Mouse (Mus musculus) lung, embryonic 16.5 days (tissue): ENCODE results near the gene Trim17. TPM values are rescaled to one million over a fixed set of nuclear protein-coding genes. Genes with fewer than 3 reads are reported as not detected.

Experiments used
- ATAC-seq: fragments of 200-750 bp; cut with Nextera tagmentation; 2 replicates; pipeline ENCODE4 v1.8.0; 2017; ENCODE audit warnings: low read depth, mild to moderate bottlenecking, moderate library complexity
- H3K27ac ChIP-seq: fragments of 300-500 bp; sonication (generic); 2 replicates; pipeline ENCODE4 v1.5.1; 2014; ENCODE audit warnings: mild to moderate bottlenecking, control low read depth, low read length
- H3K27me3 ChIP-seq: fragments of 300-500 bp; sonication (generic); 2 replicates; pipeline ENCODE4 v1.6.1; 2014; ENCODE audit warnings: low read depth, low read length, mixed read lengths; ENCODE audit not compliant: control insufficient read depth, insufficient read depth
- H3K36me3 ChIP-seq: fragments of 300-500 bp; sonication (generic); 2 replicates; pipeline ENCODE4 v1.6.1; 2014; ENCODE audit warnings: low read length; ENCODE audit not compliant: control insufficient read depth, insufficient read depth
- H3K4me1 ChIP-seq: fragments of 300-500 bp; sonication (generic); replicated peaks from 2 replicates; pipeline ENCODE4 v1.6.1; 2014; ENCODE audit warnings: low read length, mixed read lengths; ENCODE audit not compliant: control insufficient read depth, insufficient read depth
- H3K4me2 ChIP-seq: fragments of 300-500 bp; sonication (generic); 2 replicates; pipeline ENCODE4 v1.6.1; 2014; ENCODE audit warnings: low read depth, low read length, control low read depth
- H3K4me3 ChIP-seq: fragments of 300-500 bp; sonication (generic); 2 replicates; pipeline ENCODE4 v1.5.1; 2014; ENCODE audit warnings: mild to moderate bottlenecking, low read length, control low read depth
- H3K9ac ChIP-seq: fragments of 300-500 bp; sonication (generic); 2 replicates; pipeline ENCODE4 v1.6.1; 2014; ENCODE audit warnings: low read length, control low read depth
- H3K9me3 ChIP-seq: fragments of 300-500 bp; sonication (generic); 2 replicates; pipeline ENCODE4 v1.6.1; 2016; ENCODE audit warnings: low read length; ENCODE audit not compliant: control insufficient read depth
- WGBS: fragments of 180-500 bp; shearing (Covaris S2); extraction: QIAGEN DNeasy Blood & Tissue Kit; methylation state at CpG from one replicate; pipeline ENCODE4 v1.1.7; 2014; 5-methylcytosine and 5-hydroxymethylcytosine counted together
- polyA plus RNA-seq: library from polyadenylated mRNA; unstranded; fragments of >200 nt; fragmentation: Nextera tagmentation; extraction: Ambion mirVana; gene quantifications from 2 replicates; pipeline ENCODE4 v1.2.1, GENCODE M21; 2015

Gene Trim17
- polyA plus RNA-seq, 1 experiment from 2014 or later, result 0.41 TPM

DNA sequence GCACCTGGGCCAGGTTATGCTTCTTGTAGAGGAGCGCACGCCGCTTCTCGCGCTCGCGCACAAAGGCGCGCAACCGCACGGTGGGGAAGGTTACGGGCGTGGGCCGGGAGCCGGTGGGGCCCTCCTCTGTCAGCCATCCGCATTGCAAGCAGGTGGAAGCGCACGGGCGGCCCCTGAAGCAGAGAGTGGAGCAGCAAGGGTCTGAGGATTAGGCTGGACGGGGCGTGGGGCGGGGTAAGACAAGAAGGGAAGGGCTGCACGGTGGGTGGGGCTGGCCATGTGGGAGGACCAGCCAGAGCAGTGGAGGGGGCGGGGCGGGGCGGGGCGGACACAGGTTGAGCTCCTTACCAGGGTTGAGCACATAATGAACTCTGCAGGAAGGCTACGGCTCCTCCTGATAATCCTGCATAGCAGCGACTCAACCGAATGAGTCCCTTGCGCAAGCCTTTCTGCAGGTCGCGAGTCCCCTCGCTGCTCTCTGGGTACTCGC, 39.9 kb downstream of the Trim17 start:
- no peaks in the 10 kb centered on the region for H3K4me1 ChIP-seq
- ATAC-seq, result peak; percentile 83
- no peaks in the 10 kb centered on the region for H3K9me3 ChIP-seq
- peaks cover 12% of the 10 kb centered on the region for H3K27me3 ChIP-seq
- peak overlapping the region; percentile 33 for H3K4me3 ChIP-seq
- H3K9ac ChIP-seq, result peak overlapping the region; percentile 55
- peaks cover 11% of the 10 kb centered on the region for H3K36me3 ChIP-seq
- WGBS, result 3% methylated on average over 32 of the region's 35 CpGs
- H3K4me2 ChIP-seq, result peak overlapping the region; percentile 60
- H3K27ac ChIP-seq, result no peak overlapping the region

DNA sequence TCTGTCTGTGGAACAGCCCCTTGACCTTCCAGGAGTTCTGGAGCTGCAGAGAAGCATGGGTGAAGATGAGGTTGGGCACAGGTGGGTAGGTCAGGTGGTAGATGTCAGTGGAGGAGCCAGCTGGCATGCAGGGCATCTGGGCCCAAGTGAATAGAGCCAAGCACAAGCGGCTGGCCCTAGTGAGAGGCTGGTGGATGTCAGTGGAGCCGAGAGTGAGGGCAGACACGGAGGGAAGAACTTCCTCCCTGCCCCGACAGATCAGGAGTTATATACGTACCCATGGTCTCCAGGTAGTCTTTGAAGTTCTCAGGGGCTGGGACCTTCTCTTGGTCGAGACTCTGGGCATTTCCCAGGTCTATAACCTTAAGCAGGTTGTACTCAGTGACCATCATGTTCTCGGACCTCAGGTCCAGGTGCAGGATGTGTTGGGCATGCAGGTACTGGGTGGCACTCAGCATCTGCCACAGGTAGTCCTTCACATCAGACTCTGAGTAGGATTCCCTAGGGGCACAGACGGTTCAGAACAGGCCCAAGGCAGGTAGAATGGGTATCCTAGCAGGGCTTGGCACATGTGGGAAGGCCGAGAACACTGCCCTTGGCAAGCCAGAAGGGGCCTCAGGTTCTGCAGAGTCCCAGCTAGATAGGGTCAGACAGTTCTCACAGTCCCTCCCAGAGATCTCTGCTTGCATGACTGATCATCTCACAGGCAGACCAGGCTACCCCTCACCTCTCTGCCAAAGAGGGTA, 40.7 kb downstream of the Trim17 start:
- Histone ChIP-seq H3K9ac (no peak overlapping the region), H3K4me2 (no peak overlapping the region), H3K36me3 (peaks cover 7% of the 10 kb centered on the region; the same call in 1 of the 2 replicates), H3K27me3 (peaks cover 12% of the 10 kb centered on the region), H3K9me3 (no peaks in the 10 kb centered on the region), H3K4me3 (no peak overlapping the region), H3K27ac (no peak overlapping the region), H3K4me1 (no peaks in the 10 kb centered on the region)
- WGBS, result 72% methylated on average over 9 of the region's 9 CpGs
- no peak for ATAC-seq

DNA sequence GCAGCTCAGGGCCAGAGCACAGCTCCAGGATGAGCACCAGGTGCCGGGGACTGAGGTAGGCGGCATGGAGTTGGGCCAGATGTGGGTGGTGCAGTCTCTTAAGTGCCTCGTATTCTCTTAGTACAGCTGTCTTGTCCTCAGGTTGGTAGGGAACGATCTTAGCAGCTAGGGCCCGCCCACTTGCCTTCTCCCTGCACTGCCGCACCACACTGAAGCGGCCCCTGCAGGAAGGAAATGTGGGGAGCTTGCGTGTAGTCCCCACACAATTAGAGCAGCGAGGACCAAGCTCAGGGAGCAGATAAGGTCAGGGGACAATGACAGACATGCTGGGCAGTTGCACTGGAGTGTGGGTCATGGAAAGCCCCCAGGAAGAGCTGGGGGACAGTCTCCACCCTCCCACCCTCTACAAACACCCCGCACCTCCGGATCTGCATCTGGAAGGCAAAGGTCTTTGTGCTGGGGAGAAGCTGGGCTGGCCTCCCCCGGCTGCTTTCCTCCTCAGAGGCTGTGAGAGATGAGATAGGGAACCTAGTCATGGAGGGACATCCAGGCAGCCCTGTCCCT, 41.4 kb downstream of the Trim17 start:
- no peak overlapping the region for H3K27ac ChIP-seq
- no peaks in the 10 kb centered on the region for H3K9me3 ChIP-seq
- H3K27me3 ChIP-seq, result peaks cover 12% of the 10 kb centered on the region
- no peak overlapping the region for H3K4me3 ChIP-seq
- no peak overlapping the region for H3K9ac ChIP-seq
- 38% methylated on average over 12 of the region's 12 CpGs for WGBS
- H3K4me2 ChIP-seq, result no peak overlapping the region
- ATAC-seq, result no peak
- H3K4me1 ChIP-seq, result no peaks in the 10 kb centered on the region
- H3K36me3 ChIP-seq, result peaks cover 1% of the 10 kb centered on the region; the same call in 1 of the 2 replicates

DNA sequence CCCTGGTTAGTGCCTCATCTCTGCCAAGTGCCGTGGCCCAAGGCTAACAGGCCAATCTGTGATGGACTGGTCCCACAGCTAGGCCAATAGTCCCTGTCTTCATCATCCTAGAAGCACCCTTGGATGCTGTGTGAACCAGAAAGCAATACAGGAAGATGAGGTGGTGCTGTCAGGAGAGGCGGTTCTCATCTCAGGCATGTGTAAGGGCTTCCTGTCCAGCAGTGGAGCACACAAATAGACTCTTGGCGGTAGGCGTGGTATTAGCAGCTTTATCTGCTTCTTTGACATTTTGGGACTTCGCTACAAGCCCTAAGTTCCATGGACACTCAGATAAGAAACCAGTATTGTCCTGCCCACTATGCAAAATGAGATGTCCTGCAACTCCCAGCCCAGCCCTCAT, 43.1 kb downstream of the Trim17 start:
- no peaks in the 10 kb centered on the region for H3K4me1 ChIP-seq

DNA sequence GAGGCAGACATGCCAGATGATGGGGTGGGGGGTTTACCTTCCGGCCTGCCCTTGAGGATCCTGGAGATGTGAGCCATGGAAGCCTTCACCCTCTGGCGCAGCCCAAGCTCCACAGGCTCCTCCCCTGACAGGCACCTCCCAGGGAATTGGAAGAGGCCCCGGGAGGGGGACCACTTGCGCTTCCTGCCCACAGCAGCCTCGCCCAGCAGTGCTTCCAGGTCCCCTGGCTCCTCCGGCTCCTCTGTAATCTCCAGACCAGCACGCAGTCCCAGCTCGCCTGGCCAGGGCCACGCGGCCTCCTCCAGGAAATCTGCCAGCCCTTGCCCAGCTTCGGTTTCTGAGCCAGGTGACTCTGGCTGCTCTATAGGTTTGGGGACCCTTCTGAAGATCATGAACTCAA, 44.7 kb downstream of the Trim17 start:
- Histone ChIP-seq H3K27ac (no peak overlapping the region), H3K27me3 (peaks cover 1% of the 10 kb centered on the region), H3K4me2 (no peak overlapping the region), H3K4me1 (no peaks in the 10 kb centered on the region), H3K9ac (no peak overlapping the region), H3K36me3 (no peaks in the 10 kb centered on the region), H3K4me3 (no peak overlapping the region), H3K9me3 (no peaks in the 10 kb centered on the region)
- 32% methylated on average over 11 of the region's 11 CpGs for WGBS
- no peak for ATAC-seq

More for the DNA sequence above, 43.1 kb downstream of the Trim17 start:
- ATAC-seq, result no peak
- H3K4me2 ChIP-seq, result no peak overlapping the region
- H3K4me3 ChIP-seq, result no peak overlapping the region
- H3K9me3 ChIP-seq, result no peaks in the 10 kb centered on the region
- WGBS, result 66% methylated on average over 5 of the region's 5 CpGs
- peaks cover 12% of the 10 kb centered on the region for H3K27me3 ChIP-seq
- H3K9ac ChIP-seq, result no peak overlapping the region
- H3K36me3 ChIP-seq, result no peaks in the 10 kb centered on the region
- no peak overlapping the region for H3K27ac ChIP-seq

- Histone ChIP-seq H3K27ac (no peak overlapping the region), H3K9ac (no peak overlapping the region), H3K4me2 (no peak overlapping the region), H3K4me3 (no peak overlapping the region), H3K4me1 (no peaks in the 10 kb centered on the region), H3K27me3 (no peaks in the 10 kb centered on the region; the same call in 1 of the 2 replicates), H3K9me3 (no peaks in the 10 kb centered on the region), H3K36me3 (no peaks in the 10 kb centered on the region)
- 74% methylated on average over 6 of the region's 6 CpGs for WGBS
- no peak for ATAC-seq
These were observed 45.3 kb downstream of the Trim17 start for GRCm38 (mm10) chr11:58999830-59000229.

DNA sequence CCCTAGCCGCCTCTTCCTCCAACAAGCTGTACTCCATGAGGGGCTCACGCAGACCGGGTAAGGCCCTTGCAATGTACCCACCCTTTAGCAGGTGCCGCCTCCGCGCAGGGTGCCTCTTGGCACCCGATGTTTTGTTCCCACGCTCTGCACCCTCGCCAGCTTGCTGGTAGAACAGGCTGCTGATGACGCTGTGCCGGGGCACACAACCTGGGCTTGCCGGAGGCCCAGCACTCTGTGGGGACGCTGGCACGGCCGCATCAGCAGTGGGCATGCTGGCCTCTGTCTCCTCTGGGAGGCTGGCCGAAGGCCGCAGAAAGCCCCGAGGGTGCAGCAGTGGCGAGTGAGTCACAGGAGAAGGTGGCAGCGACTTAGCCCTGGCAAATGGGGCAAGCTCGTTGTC, 46.1 kb downstream of the Trim17 start:
- Histone ChIP-seq H3K4me1 (no peaks in the 10 kb centered on the region), H3K36me3 (no peaks in the 10 kb centered on the region), H3K9ac (no peak overlapping the region), H3K4me2 (no peak overlapping the region), H3K9me3 (no peaks in the 10 kb centered on the region), H3K4me3 (no peak overlapping the region), H3K27ac (no peak overlapping the region), H3K27me3 (no peaks in the 10 kb centered on the region)
- 85% methylated on average over 20 of the region's 21 CpGs for WGBS
- no peak for ATAC-seq

DNA sequence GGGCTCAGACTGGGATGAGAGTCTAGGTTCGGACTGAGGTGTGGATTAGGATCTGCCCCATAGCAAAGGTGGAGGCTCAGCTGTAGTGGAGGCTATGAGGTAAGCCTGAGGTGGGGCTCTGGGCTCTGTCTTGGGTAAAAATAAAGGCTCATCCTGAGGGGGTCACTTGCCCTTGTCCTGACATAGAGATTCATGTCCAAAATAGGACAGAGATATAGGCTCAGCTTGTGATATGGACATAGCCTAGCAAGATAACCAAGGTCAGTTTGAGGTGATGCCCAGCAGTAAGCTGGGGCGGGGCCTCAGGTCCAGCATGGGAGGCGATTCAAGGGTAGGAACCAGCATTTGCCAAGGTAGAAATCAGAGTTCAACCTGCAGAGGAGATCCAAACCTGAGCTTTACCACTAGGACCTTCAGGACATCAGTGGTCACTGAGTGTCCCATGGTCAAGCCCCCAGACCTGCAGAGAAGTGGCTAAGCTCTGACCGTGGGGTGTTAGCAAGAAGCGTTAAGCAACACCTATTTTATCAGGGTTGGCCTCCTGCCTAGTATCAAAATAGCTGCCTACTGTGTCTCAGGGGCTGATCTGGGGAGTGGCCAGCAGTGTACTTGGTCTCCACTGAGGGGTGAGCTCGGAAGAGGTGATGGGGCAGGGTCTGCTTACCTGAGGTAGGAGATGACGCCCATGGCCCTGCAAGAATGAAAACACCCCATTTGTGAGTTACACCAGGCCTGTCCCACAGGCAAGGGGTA, 48.0 kb downstream of the Trim17 start:
- 0 out of 2 replicates have a peak, but pooled peaks have one; percentile 17 for ATAC-seq

GRCm38 (mm10) chr11:59015052-59015451, 60.6 kb downstream of the Trim17 start:
- Histone ChIP-seq H3K9me3 (no peaks in the 10 kb centered on the region), H3K27ac (no peak overlapping the region), H3K9ac (no peak overlapping the region), H3K4me3 (no peak overlapping the region), H3K4me2 (no peak overlapping the region), H3K27me3 (no peaks in the 10 kb centered on the region), H3K36me3 (no peaks in the 10 kb centered on the region), H3K4me1 (no peaks in the 10 kb centered on the region)
- 35% methylated on average over 9 of the region's 9 CpGs for WGBS
- ATAC-seq, result peak; percentile 38; the same call in 1 of the 2 replicates

More for the DNA sequence above, 48.0 kb downstream of the Trim17 start:
- Histone ChIP-seq H3K9ac (no peak overlapping the region), H3K9me3 (no peaks in the 10 kb centered on the region), H3K4me1 (no peaks in the 10 kb centered on the region), H3K36me3 (no peaks in the 10 kb centered on the region), H3K4me2 (no peak overlapping the region), H3K27me3 (no peaks in the 10 kb centered on the region), H3K4me3 (no peak overlapping the region), H3K27ac (no peak overlapping the region)
- 59% methylated on average over 7 of the region's 7 CpGs for WGBS
